Mouse (Mus musculus) brain, embryonic 14.5 days (tissue): Measurements from ENCODE around the gene Pgk2. TPM values are rescaled to one million over a fixed set of nuclear protein-coding genes. Genes with fewer than 3 reads are reported as not detected.
"Not testable (repeated sequence)": the region's sequence is repeated elsewhere in the genome, so short reads cannot be mapped to it uniquely, and the experiment has no call there.

Experiments
- DNase-seq: peaks from one replicate; pipeline ENCODE4 v3.0.0-alpha.2; 2011; ENCODE audit warnings: low read depth
- CTCF ChIP-seq: fragments of 200-500 bp; IDR thresholded peaks from 2 replicates; pipeline ENCODE4 v1.5.1; 2012; ENCODE audit warnings: inconsistent platforms, mild to moderate bottlenecking, moderate library complexity, borderline replicate concordance; ENCODE audit not compliant: insufficient read depth, insufficient read length; ENCODE audit errors: extremely low read depth
- POLR2A ChIP-seq: fragments of 200-500 bp; IDR thresholded peaks from 2 replicates; pipeline ENCODE4 v1.6.1; 2012; ENCODE audit warnings: mild to moderate bottlenecking, inconsistent platforms, borderline replicate concordance; ENCODE audit not compliant: poor library complexity, insufficient read depth, insufficient read length, severe bottlenecking; ENCODE audit errors: extremely low read depth
- polyA plus RNA-seq: library from polyadenylated mRNA; depleted of rRNA; stranded (reverse); fragments of >200 nt; gene quantifications from 2 replicates; pipeline ENCODE4 v1.2.3, GENCODE M21; 2012; rRNA removed

Pgk2 gene
- not detected in 2 replicates for polyA plus RNA-seq

- DNase-seq = no peak
- TF ChIP-seq CTCF (no peak), POLR2A (no peak)
Observed at GRCm38 (mm10) chr17:40208540-40208939, at the start of gene Pgk2. TSS of gene Pgk2 (minus strand) at chr17:40208640.

GRCm38 (mm10) chr17:40252487-40252886 is 44.0 kb upstream of the Pgk2 start:
- TF ChIP-seq CTCF (no peak), POLR2A (no peak)
- no peak for DNase-seq

GRCm38 (mm10) chr17:40242135-40242534 is 33.7 kb upstream of the Pgk2 start, which contains the start of gene Crisp3:
TSS of gene Crisp3 (minus strand) at chr17:40242288.
- no peak for DNase-seq
- no peak for TF ChIP-seq CTCF
- no peak for TF ChIP-seq POLR2A

DNA sequence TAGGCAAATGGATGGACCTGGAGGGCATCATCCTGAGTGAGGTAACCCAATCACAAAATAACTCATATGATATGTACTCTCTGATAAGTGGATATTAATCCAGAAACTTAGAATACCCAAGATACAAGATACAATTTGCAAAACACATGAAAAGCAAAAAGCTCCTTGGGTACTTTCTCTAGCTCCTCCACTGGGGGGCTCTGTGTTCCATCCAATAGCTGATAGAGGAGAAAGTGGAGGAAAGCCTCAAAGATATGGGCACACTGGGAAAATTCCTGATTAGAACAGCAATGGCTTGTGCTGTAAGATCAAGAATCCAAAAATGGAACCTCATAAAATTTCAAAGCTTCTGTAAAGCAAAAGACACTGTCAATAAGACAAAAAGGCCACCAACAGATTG is 6.6 kb downstream of the Pgk2 start:
- not testable (repeated sequence) for DNase-seq
- TF ChIP-seq CTCF = peak; percentile 6; the same call in 1 of the 2 replicates

DNA sequence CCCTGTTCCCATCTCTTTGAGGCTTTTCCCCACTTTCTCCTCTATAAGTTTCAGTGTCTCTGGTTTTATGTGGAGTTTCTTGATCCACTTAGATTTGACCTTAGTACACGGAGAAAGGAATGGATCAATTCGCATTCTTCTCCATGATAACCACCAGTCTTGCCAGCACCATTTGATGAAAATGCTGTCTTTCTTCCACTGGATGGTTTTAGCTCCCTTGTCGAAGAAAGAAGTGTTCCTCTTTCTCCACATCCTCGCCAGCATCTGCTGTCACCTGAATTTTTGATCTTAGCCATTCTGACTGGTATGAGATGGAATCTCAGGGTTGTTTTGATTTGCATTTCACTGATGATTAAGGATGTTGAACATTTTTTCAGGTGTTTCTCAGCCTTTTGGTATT is 18.2 kb downstream of the Pgk2 start:
- DNase-seq = not testable (repeated sequence)

- DNase-seq = not testable (repeated sequence)
Observed at GRCm38 (mm10) chr17:40157729-40158359, 50.6 kb downstream of the Pgk2 start.

Other genes with a start within 250 kb of the Pgk2 start
- not detected in 2 replicates for gene AC192777.2, start 113.2 kb downstream of the Pgk2 start, polyA plus RNA-seq
- not detected in 2 replicates for gene Crisp3, start 33.6 kb upstream of the Pgk2 start, polyA plus RNA-seq
- gene Crisp1, start 110.6 kb upstream of the Pgk2 start, polyA plus RNA-seq = not detected in 2 replicates